Mouse (Mus musculus) intestine, postnatal 0 days (tissue): Measurements from ENCODE around the gene Ccnt1. TPM values are rescaled to one million over a fixed set of nuclear protein-coding genes. Genes with fewer than 3 reads are reported as not detected.

ENCODE experiments used
- ATAC-seq: fragments of 200-750 bp; cut with Nextera tagmentation; 2 replicates; pipeline ENCODE4 v1.8.0; 2017; ENCODE audit warnings: mild to moderate bottlenecking, moderate TSS enrichment, moderate library complexity
- H3K27ac ChIP-seq: fragments of 300-500 bp; sonication (generic); 2 replicates; pipeline ENCODE4 v1.5.1; 2014; ENCODE audit warnings: mild to moderate bottlenecking, low read depth, low read length, moderate library complexity
- H3K27me3 ChIP-seq: fragments of 300-500 bp; sonication (generic); replicated peaks from 2 replicates; pipeline ENCODE4 v1.6.1; 2014; ENCODE audit warnings: low read length, mixed read lengths; ENCODE audit not compliant: control insufficient read depth, insufficient read depth
- H3K36me3 ChIP-seq: fragments of 300-500 bp; sonication (generic); 2 replicates; pipeline ENCODE4 v1.6.1; 2014; ENCODE audit warnings: mild to moderate bottlenecking, moderate library complexity; ENCODE audit not compliant: control insufficient read depth, insufficient read depth
- H3K4me1 ChIP-seq: fragments of 300-500 bp; sonication (generic); replicated peaks from 2 replicates; pipeline ENCODE4 v1.6.1; 2014; ENCODE audit warnings: antibody characterized with exemption, low read length, mixed read lengths; ENCODE audit not compliant: control insufficient read depth, insufficient read depth
- H3K4me2 ChIP-seq: fragments of 300-500 bp; sonication (generic); replicated peaks from 2 replicates; pipeline ENCODE4 v1.6.1; 2014; ENCODE audit warnings: low read depth, mild to moderate bottlenecking, moderate library complexity
- H3K4me3 ChIP-seq: fragments of 300-500 bp; sonication (generic); 2 replicates; pipeline ENCODE4 v1.5.1; 2014; ENCODE audit warnings: low read depth, low read length
- H3K9ac ChIP-seq: fragments of 300-500 bp; sonication (generic); 2 replicates; pipeline ENCODE4 v1.6.1; 2014; ENCODE audit warnings: mild to moderate bottlenecking, low read depth, low read length
- H3K9me3 ChIP-seq: fragments of 300-500 bp; sonication (generic); 2 replicates; pipeline ENCODE4 v1.6.1; 2016; ENCODE audit warnings: mixed run types; ENCODE audit not compliant: control insufficient read depth
- CTCF ChIP-seq: sonication (generic); IDR thresholded peaks from 2 replicates; pipeline ENCODE4 v1.5.1; 2016; ENCODE audit warnings: low read depth, mild to moderate bottlenecking, control low read depth, antibody characterized with exemption, moderate library complexity
- WGBS: fragments of 180-500 bp; shearing (Covaris S2); extraction: QIAGEN DNeasy Blood & Tissue Kit; methylation state at CpG from one replicate; pipeline ENCODE4 v1.1.7; 2014; 5-methylcytosine and 5-hydroxymethylcytosine counted together
- polyA plus RNA-seq: library from polyadenylated mRNA; unstranded; fragments of >200 nt; fragmentation: Nextera tagmentation; extraction: Ambion mirVana; gene quantifications from 2 replicates; pipeline ENCODE4 v1.2.1, GENCODE M21; 2015

Ccnt1 gene
- polyA plus RNA-seq, 1 experiment from 2014 or later, result 21.1 TPM

GRCm38 (mm10) chr15:98606739-98607138 is 36.0 kb upstream of the Ccnt1 start:
- TF ChIP-seq CTCF, result no peak
- no peaks in the 10 kb centered on the region for H3K9me3 ChIP-seq
- H3K27me3 ChIP-seq, result no peaks in the 10 kb centered on the region
- peak overlapping the region; percentile 78 for H3K4me2 ChIP-seq
- ATAC-seq, result no peak
- H3K36me3 ChIP-seq, result peaks cover 20% of the 10 kb centered on the region
- 0 out of 2 replicates have a peak overlapping the region, but pooled peaks have one; percentile 9 for H3K27ac ChIP-seq
- 45% methylated on average over 9 of the region's 9 CpGs for WGBS
- no peak overlapping the region for H3K9ac ChIP-seq
- H3K4me3 ChIP-seq, result peak overlapping the region; percentile 86
- peaks cover 9% of the 10 kb centered on the region for H3K4me1 ChIP-seq

GRCm38 (mm10) chr15:98606051-98606536 is 35.4 kb upstream of the Ccnt1 start:
- Histone ChIP-seq H3K4me2 (peak overlapping the region; percentile 78), H3K36me3 (peaks cover 25% of the 10 kb centered on the region), H3K4me3 (peak overlapping the region; percentile 86), H3K9ac (no peak overlapping the region), H3K27me3 (no peaks in the 10 kb centered on the region), H3K9me3 (no peaks in the 10 kb centered on the region), H3K27ac (peak overlapping the region; percentile 37; the same call in 1 of the 2 replicates), H3K4me1 (peaks cover 9% of the 10 kb centered on the region)
- WGBS, result 41% methylated on average over 12 of the region's 12 CpGs
- ATAC-seq, result no peak
- no peak for TF ChIP-seq CTCF

GRCm38 (mm10) chr15:98604041-98604575 is 33.4 kb upstream of the Ccnt1 start:
- peaks cover 43% of the 10 kb centered on the region for H3K36me3 ChIP-seq
- H3K9ac ChIP-seq, result no peak overlapping the region
- WGBS, result 84% methylated on average over 24 of the region's 24 CpGs
- peak overlapping the region; percentile 65 for H3K4me2 ChIP-seq
- no peaks in the 10 kb centered on the region for H3K27me3 ChIP-seq
- H3K27ac ChIP-seq, result 0 out of 2 replicates have a peak overlapping the region, but pooled peaks have one; percentile 7
- H3K9me3 ChIP-seq, result no peaks in the 10 kb centered on the region
- TF ChIP-seq CTCF, result no peak
- peaks cover 9% of the 10 kb centered on the region for H3K4me1 ChIP-seq
- no peak overlapping the region for H3K4me3 ChIP-seq
- ATAC-seq, result no peak

GRCm38 (mm10) chr15:98602921-98603458 is 32.3 kb upstream of the Ccnt1 start:
- Histone ChIP-seq H3K4me1 (peaks cover 9% of the 10 kb centered on the region), H3K27ac (peak overlapping the region; percentile 29), H3K9ac (peak overlapping the region; percentile 34; the same call in 1 of the 2 replicates), H3K4me2 (peak overlapping the region; percentile 65), H3K9me3 (no peaks in the 10 kb centered on the region), H3K4me3 (peak overlapping the region; percentile 27), H3K36me3 (peaks cover 55% of the 10 kb centered on the region), H3K27me3 (no peaks in the 10 kb centered on the region)
- WGBS, result 16% methylated on average over 4 of the region's 4 CpGs
- TF ChIP-seq CTCF, result 0 out of 2 replicates have a peak, but pooled peaks have one; percentile 1
- ATAC-seq, result peak; percentile 22; the same call in 1 of the 2 replicates

- Histone ChIP-seq H3K27ac (peak overlapping the region; percentile 29), H3K36me3 (peaks cover 61% of the 10 kb centered on the region), H3K4me2 (peak overlapping the region; percentile 65), H3K9ac (peak overlapping the region; percentile 34), H3K4me1 (peaks cover 9% of the 10 kb centered on the region), H3K9me3 (no peaks in the 10 kb centered on the region), H3K4me3 (peak overlapping the region; percentile 27), H3K27me3 (no peaks in the 10 kb centered on the region)
- 24% methylated on average over 13 of the region's 13 CpGs for WGBS
- peak; percentile 32; the same call in 1 of the 2 replicates for ATAC-seq
- TF ChIP-seq CTCF, result no peak
These were observed 31.6 kb upstream of the Ccnt1 start for GRCm38 (mm10) chr15:98602191-98602881.

GRCm38 (mm10) chr15:98601832-98602190 is 31.1 kb upstream of the Ccnt1 start:
- H3K9me3 ChIP-seq, result no peaks in the 10 kb centered on the region
- 54% methylated on average over 7 of the region's 7 CpGs for WGBS
- peak overlapping the region; percentile 27 for H3K4me3 ChIP-seq
- 0 out of 2 replicates have a peak overlapping the region, but pooled peaks have one; percentile 34 for H3K9ac ChIP-seq
- H3K27ac ChIP-seq, result 0 out of 2 replicates have a peak overlapping the region, but pooled peaks have one; percentile 29
- peaks cover 66% of the 10 kb centered on the region for H3K36me3 ChIP-seq
- ATAC-seq, result no peak
- H3K4me1 ChIP-seq, result peaks cover 6% of the 10 kb centered on the region
- no peaks in the 10 kb centered on the region for H3K27me3 ChIP-seq
- no peak for TF ChIP-seq CTCF
- peak overlapping the region; percentile 65 for H3K4me2 ChIP-seq
